ENCODE assay signal across 20 mouse cellular contexts in the genomic region with DNA sequence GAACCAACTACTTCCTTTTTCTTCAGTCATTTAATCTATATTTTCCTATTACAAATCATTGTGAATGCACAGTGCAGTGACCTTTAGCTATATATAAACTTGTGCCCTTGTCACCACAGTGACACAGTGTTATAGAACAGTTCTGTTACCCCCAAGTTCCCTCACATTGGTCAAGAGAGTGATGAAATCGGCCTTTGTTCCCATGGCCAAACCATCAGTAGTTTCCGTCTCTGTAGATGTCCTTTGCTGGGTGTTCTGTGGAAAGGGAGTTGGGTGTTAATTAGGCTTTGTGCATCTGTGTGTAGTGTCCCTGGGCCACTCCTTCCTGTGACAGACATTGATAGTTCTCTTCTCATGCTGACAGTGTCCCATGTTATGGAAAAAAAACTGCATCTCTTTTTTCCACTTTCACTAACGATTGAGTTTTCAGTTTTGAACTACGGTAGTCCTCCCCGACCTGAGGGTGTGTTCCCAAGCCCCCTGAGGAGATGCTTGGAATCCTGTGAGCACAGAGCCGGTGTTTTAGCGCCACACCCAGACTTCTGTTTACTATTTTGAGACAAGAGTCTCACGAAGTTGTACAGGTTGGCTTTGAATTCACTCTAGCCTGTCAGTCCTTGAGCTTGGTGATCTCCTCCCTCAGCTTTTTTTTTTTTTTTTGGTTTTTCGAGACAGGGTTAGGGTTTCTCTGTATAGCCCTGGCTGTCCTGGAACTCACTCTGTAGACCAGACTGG. TPM values are rescaled to one million over a fixed set of nuclear protein-coding genes. Genes with fewer than 3 reads are reported as not detected.
DNase-seq lines count a peak whose midpoint lies in the region; ATAC-seq and TF ChIP-seq lines count a peak whose summit lies in the region.
"Had no signal": no experiment of that assay in that cellular context is flagged by ENCODE, and none has a peak within 500 bp of the region (broad histone marks: within the 10 kb centered on the region; RNA-seq: fewer than 3 reads in every experiment).

No protein-coding gene starts in this region.

- TF ChIP-seq POLR2A in liver, adult 2 months (IDR thresholded peaks at IDR 0.05; ENCODE audit: extremely low read depth, insufficient read depth, low read length) = no peak

- H3K9ac ChIP-seq in liver, adult 2 months (ENCODE audit: low read depth, low read length) = no peak overlapping the region
- H3K9ac ChIP-seq in liver, embryonic 11.5 days (ENCODE audit: low read depth, low read length) = no peak overlapping the region
- H3K9ac ChIP-seq in liver, embryonic 13.5 days = no peak overlapping the region
- no peak overlapping the region for H3K9ac ChIP-seq in forebrain, embryonic 14.5 days (ENCODE audit: low read length)
- H3K9ac ChIP-seq: embryonic facial prominence, embryonic 13.5 days; hindbrain, embryonic 15.5 days; lung, embryonic 15.5 days; neural tube, embryonic 15.5 days had no signal

- H3K4me2 ChIP-seq in liver, embryonic 11.5 days = no peak overlapping the region
- H3K4me2 ChIP-seq in liver, embryonic 13.5 days = no peak overlapping the region
- H3K4me2 ChIP-seq in forebrain, embryonic 14.5 days (ENCODE audit: low read length) = no peak overlapping the region
- H3K4me2 ChIP-seq: embryonic facial prominence, embryonic 13.5 days; hindbrain, embryonic 15.5 days; lung, embryonic 15.5 days; midbrain, embryonic 11.5 days; neural tube, embryonic 15.5 days had no signal

- peaks cover 11% of the 10 kb centered on the region for H3K4me1 ChIP-seq in liver, adult 2 months (ENCODE audit: control insufficient read depth, insufficient read depth, low read length)
- H3K4me1 ChIP-seq in liver, embryonic 11.5 days (replicated peaks; ENCODE audit: control insufficient read depth, insufficient read depth, low read length) = peaks cover 27% of the 10 kb centered on the region
- peaks cover 64% of the 10 kb centered on the region for H3K4me1 ChIP-seq in liver, embryonic 13.5 days (replicated peaks)
- H3K4me1 ChIP-seq in forebrain, embryonic 14.5 days (ENCODE audit: control insufficient read depth, insufficient read depth, low read length) = peaks cover 5% of the 10 kb centered on the region; the same call in 1 of the 2 replicates
- H3K4me1 ChIP-seq: lung, embryonic 15.5 days had no signal

- H3K27me3 ChIP-seq in liver, adult 2 months (ENCODE audit: control insufficient read depth, insufficient read depth, low read length) = no peaks in the 10 kb centered on the region
- H3K27me3 ChIP-seq in liver, embryonic 11.5 days (replicated peaks; ENCODE audit: control insufficient read depth, insufficient read depth, low read length) = no peaks in the 10 kb centered on the region
- no peaks in the 10 kb centered on the region for H3K27me3 ChIP-seq in liver, embryonic 13.5 days
- no peaks in the 10 kb centered on the region for H3K27me3 ChIP-seq in forebrain, embryonic 14.5 days (replicated peaks; ENCODE audit: control insufficient read depth, insufficient read depth, low read length)
- H3K27me3 ChIP-seq: embryonic facial prominence, embryonic 13.5 days; hindbrain, embryonic 15.5 days; lung, embryonic 15.5 days; neural tube, embryonic 15.5 days had no signal

- DNase-seq in liver, adult 2 months (ENCODE audit: extremely low read depth, low read depth, low spot score) = peak; percentile 45
- no peak for DNase-seq in liver, embryonic 11.5 days (ENCODE audit: low spot score)
- peak; percentile 79 for DNase-seq in ES-CJ7 (ENCODE audit: low read depth, low spot score)
- no peak for DNase-seq in liver, embryonic 13.5 days
- peak; percentile 70 to 77 for DNase-seq in monocyte, adult 2 months (ENCODE audit: low read depth in 1 of 2, low spot score in 2 of 2)
- no peak for DNase-seq in retina, postnatal 1 day
- no peak for DNase-seq in forebrain, embryonic 14.5 days (ENCODE audit: low spot score)
- DNase-seq: adrenal gland, adult 2 months; cerebellum, adult 11 months; gastrocnemius, postnatal 10 days; kidney, adult 18-20 months; kidney, postnatal 14 days had no signal

- TF ChIP-seq CTCF in liver, adult 2 months (IDR thresholded peaks at IDR 0.05; ENCODE audit: low read depth, low read length) = no peak

- no peaks in the 10 kb centered on the region for H3K36me3 ChIP-seq in liver, adult 2 months (ENCODE audit: control insufficient read depth, insufficient read depth, low read length)
- H3K36me3 ChIP-seq in liver, embryonic 11.5 days (ENCODE audit: control insufficient read depth, insufficient read depth, low read length) = 0 out of 2 replicates have a peak, but pooled peaks cover 2% of the 10 kb centered on the region
- no peaks in the 10 kb centered on the region for H3K36me3 ChIP-seq in liver, embryonic 13.5 days
- H3K36me3 ChIP-seq in forebrain, embryonic 14.5 days (ENCODE audit: control insufficient read depth, insufficient read depth, low read length) = no peaks in the 10 kb centered on the region
- H3K36me3 ChIP-seq: hindbrain, embryonic 15.5 days; lung, embryonic 15.5 days; neural tube, embryonic 15.5 days had no signal

- no peak overlapping the region for H3K4me3 ChIP-seq in liver, adult 2 months (ENCODE audit: insufficient read depth, low read depth, low read length)
- H3K4me3 ChIP-seq in liver, embryonic 11.5 days (ENCODE audit: low read depth, low read length) = no peak overlapping the region
- no peak overlapping the region for H3K4me3 ChIP-seq in liver, embryonic 13.5 days (replicated peaks)
- no peak overlapping the region for H3K4me3 ChIP-seq in forebrain, embryonic 14.5 days (ENCODE audit: low read depth, low read length)
- H3K4me3 ChIP-seq: embryonic facial prominence, embryonic 13.5 days; hindbrain, embryonic 15.5 days; limb, embryonic 10.5 days; lung, embryonic 15.5 days; neural tube, embryonic 15.5 days had no signal

- ATAC-seq in liver, embryonic 11.5 days (replicated peaks; ENCODE audit: low FRiP score) = no peak
- no peak; the same call in 1 of the 2 replicates for ATAC-seq in liver, embryonic 13.5 days (ENCODE audit: low read depth)
- no peak for ATAC-seq in erythroblast, adult 5-6 weeks (replicated peaks; ENCODE audit: low FRiP score, poor library complexity, severe bottlenecking)
- ATAC-seq in forebrain, embryonic 14.5 days = no peak

- no peak overlapping the region for H3K27ac ChIP-seq in liver, adult 2 months (replicated peaks; ENCODE audit: insufficient read depth, low read depth, low read length)
- H3K27ac ChIP-seq in liver, embryonic 11.5 days (ENCODE audit: low read depth, low read length) = no peak overlapping the region
- peak overlapping the region; percentile 59 for H3K27ac ChIP-seq in liver, embryonic 13.5 days
- no peak overlapping the region for H3K27ac ChIP-seq in forebrain, embryonic 14.5 days (ENCODE audit: low read depth, low read length)
- H3K27ac ChIP-seq: embryonic facial prominence, embryonic 13.5 days; hindbrain, embryonic 15.5 days; limb, embryonic 10.5 days; lung, embryonic 15.5 days; neural tube, embryonic 15.5 days had no signal

- WGBS in liver, adult 2 months = 65% methylated on average over 9 of the region's 9 CpGs
- WGBS in liver, embryonic 11.5 days = 83% methylated on average over 9 of the region's 9 CpGs
- WGBS in liver, embryonic 13.5 days (ENCODE audit: insufficient replicate concordance) = 76% methylated on average over 9 of the region's 9 CpGs
- WGBS in forebrain, embryonic 14.5 days = 84% methylated on average over 9 of the region's 9 CpGs

- peaks cover 29% of the 10 kb centered on the region; the same call in 1 of the 2 replicates for H3K79me2 ChIP-seq in liver, adult 2 months (ENCODE audit: control insufficient read depth, insufficient read depth, low read length)

- no peaks in the 10 kb centered on the region for H3K9me3 ChIP-seq in liver, embryonic 11.5 days (ENCODE audit: control insufficient read depth, low read length)
- no peaks in the 10 kb centered on the region for H3K9me3 ChIP-seq in liver, embryonic 13.5 days (replicated peaks)
- H3K9me3 ChIP-seq in forebrain, embryonic 14.5 days (replicated peaks; ENCODE audit: control insufficient read depth, low read length) = no peaks in the 10 kb centered on the region
- H3K9me3 ChIP-seq: embryonic facial prominence, embryonic 13.5 days; G1E; hindbrain, embryonic 15.5 days; limb, embryonic 10.5 days; lung, embryonic 15.5 days; neural tube, embryonic 15.5 days had no signal

RNA-seq across cellular contexts. Expression of gene Tm9sf4, which starts 9.6 kb away (rescaled TPM):
- total RNA-seq in liver, adult 2 months (2014; rRNA removed) = 28.0 and 37.1 TPM in 2 replicates
- 38.8 and 45.5 TPM in 2 replicates for polyA plus RNA-seq in liver, adult 2 months (2012; rRNA removed)
- polyA plus RNA-seq in liver, embryonic 11.5 days (2014; fragmentation: Nextera tagmentation; extraction: Ambion mirVana) = 65.4 and 71.4 TPM in 2 replicates
- polyA plus RNA-seq in liver, embryonic 13.5 days (2015; fragmentation: Nextera tagmentation; extraction: Ambion mirVana) = 29.3 and 35.6 TPM in 2 replicates
- total RNA-seq in erythroblast, adult 5-6 weeks (2015; ENCODE audit: low replicate concordance) = 16.9 and 19.2 TPM in 2 replicates
- total RNA-seq in erythroblast, adult 5-6 weeks (2017; ENCODE audit: low replicate concordance) = 14.9 and 23.3 TPM in 2 replicates
- 54.5 and 69.8 TPM in 2 replicates for polyA plus RNA-seq in forebrain, embryonic 14.5 days (2014; fragmentation: Nextera tagmentation; extraction: Ambion mirVana)

RNA-seq across cellular contexts. Expression of gene Tspyl3, which starts 54.6 kb away (rescaled TPM):
- 0.37 and 0.47 TPM in 2 replicates for total RNA-seq in liver, adult 2 months (2014; rRNA removed)
- polyA plus RNA-seq in liver, adult 2 months (2012; rRNA removed) = 0.36 and 0.43 TPM in 2 replicates
- 6.5 and 6.8 TPM in 2 replicates for polyA plus RNA-seq in liver, embryonic 11.5 days (2014; fragmentation: Nextera tagmentation; extraction: Ambion mirVana)
- polyA plus RNA-seq in liver, embryonic 13.5 days (2015; fragmentation: Nextera tagmentation; extraction: Ambion mirVana) = 3.0 and 3.1 TPM in 2 replicates
- total RNA-seq in erythroblast, adult 5-6 weeks (2015; ENCODE audit: low replicate concordance) = 2.5 TPM in 2 replicates
- 1.2 and 1.5 TPM in 2 replicates for total RNA-seq in erythroblast, adult 5-6 weeks (2017; ENCODE audit: low replicate concordance)
- 23.5 and 27.6 TPM in 2 replicates for polyA plus RNA-seq in forebrain, embryonic 14.5 days (2014; fragmentation: Nextera tagmentation; extraction: Ambion mirVana)

Comparison
In these comparisons a context has a peak if more than half of its experiments do, and no peak if none do; other contexts are left out.
1. DNase-seq: peak in liver, adult 2 months (single experiment), ES-CJ7 (single experiment) and monocyte, adult 2 months (2 of 2); none in liver, embryonic 11.5 days (single experiment), liver, embryonic 13.5 days (single experiment), retina, postnatal 1 day (single experiment) and forebrain, embryonic 14.5 days (single experiment).